Mouse (Mus musculus): ENCODE measurements at regions not wholly inside any gene's neighbourhood (a gene's known extent, or its start where the extent isn't known, plus 50 kb on each side); places are given as distances from the start of the nearest gene placed in this dataset.
A peak's percentile ranks its signal among the peaks of the same experiment; 100 is the strongest.

- Histone ChIP-seq H3K4me1 (replicated peaks) (no peaks in the 10 kb centered on the region), H3K4me3 (no peak overlapping the region), H3K27ac (no peak overlapping the region), H3K27me3 (ENCODE audit: insufficient read depth, poor library complexity, severe bottlenecking) (no peaks in the 10 kb centered on the region), H3K9me3 (no peaks in the 10 kb centered on the region), H3K36me3 (no peaks in the 10 kb centered on the region)
- no peak for DNase-seq (ENCODE audit: low spot score)
Measured at GRCm38 (mm10) chrX:23136710-23137109, 228.2 kb downstream of the Klhl13 start.

- no peak overlapping the region for H3K27ac ChIP-seq
- H3K27me3 ChIP-seq (ENCODE audit: insufficient read depth, poor library complexity, severe bottlenecking) = no peaks in the 10 kb centered on the region
- H3K4me3 ChIP-seq = no peak overlapping the region
- H3K9me3 ChIP-seq = no peaks in the 10 kb centered on the region
- no peaks in the 10 kb centered on the region; the same call in 1 of the 2 replicates for H3K4me1 ChIP-seq (replicated peaks)
- no peaks in the 10 kb centered on the region for H3K36me3 ChIP-seq
- peak; percentile 2 for DNase-seq (ENCODE audit: low spot score)
- WGBS = 14% methylated on average over 1 of the region's 1 CpGs
Measured at GRCm38 (mm10) chrX:23095867-23096266, 269.0 kb downstream of the Klhl13 start.

GRCm38 (mm10) chrX:23092774-23093173, 272.1 kb downstream of the Klhl13 start:
- no peaks in the 10 kb centered on the region; the same call in 1 of the 2 replicates for H3K4me1 ChIP-seq (replicated peaks)
- H3K36me3 ChIP-seq = no peaks in the 10 kb centered on the region
- no peak overlapping the region for H3K4me3 ChIP-seq
- H3K9me3 ChIP-seq = peaks cover 4% of the 10 kb centered on the region; the same call in 1 of the 2 replicates
- no peak for DNase-seq (ENCODE audit: low spot score)
- no peaks in the 10 kb centered on the region for H3K27me3 ChIP-seq (ENCODE audit: insufficient read depth, poor library complexity, severe bottlenecking)
- no peak overlapping the region for H3K27ac ChIP-seq

- Histone ChIP-seq H3K4me3 (no peak overlapping the region), H3K4me1 (replicated peaks) (no peaks in the 10 kb centered on the region), H3K27me3 (ENCODE audit: insufficient read depth, poor library complexity, severe bottlenecking) (no peaks in the 10 kb centered on the region), H3K27ac (no peak overlapping the region), H3K9me3 (no peaks in the 10 kb centered on the region), H3K36me3 (no peaks in the 10 kb centered on the region)
- DNase-seq (ENCODE audit: low spot score) = no peak
- 87% methylated on average over 4 of the region's 4 CpGs for WGBS
Measured at GRCm38 (mm10) chrX:23066432-23066831, 298.4 kb downstream of the Klhl13 start.

GRCm38 (mm10) chrX:23027622-23028021, 337.3 kb downstream of the Klhl13 start:
- H3K4me1 ChIP-seq (replicated peaks) = no peaks in the 10 kb centered on the region
- no peaks in the 10 kb centered on the region for H3K27me3 ChIP-seq (ENCODE audit: insufficient read depth, poor library complexity, severe bottlenecking)
- DNase-seq (ENCODE audit: low spot score) = no peak
- no peaks in the 10 kb centered on the region for H3K36me3 ChIP-seq
- no peaks in the 10 kb centered on the region for H3K9me3 ChIP-seq
- 82% methylated on average over 3 of the region's 3 CpGs for WGBS
- no peak overlapping the region for H3K27ac ChIP-seq
- no peak overlapping the region for H3K4me3 ChIP-seq

- no peaks in the 10 kb centered on the region for H3K36me3 ChIP-seq
- H3K9me3 ChIP-seq = peaks cover 3% of the 10 kb centered on the region; the same call in 1 of the 2 replicates
- H3K27ac ChIP-seq = no peak overlapping the region
- H3K27me3 ChIP-seq (ENCODE audit: insufficient read depth, poor library complexity, severe bottlenecking) = no peaks in the 10 kb centered on the region
- H3K4me1 ChIP-seq (replicated peaks) = no peaks in the 10 kb centered on the region
- 73% methylated on average over 1 of the region's 1 CpGs for WGBS
- no peak for DNase-seq (ENCODE audit: low spot score)
- H3K4me3 ChIP-seq = no peak overlapping the region
Measured at GRCm38 (mm10) chrX:23015562-23015961, 349.3 kb downstream of the Klhl13 start.

GRCm38 (mm10) chrX:23015118-23015517, 349.8 kb downstream of the Klhl13 start:
- H3K36me3 ChIP-seq = no peaks in the 10 kb centered on the region
- no peaks in the 10 kb centered on the region for H3K4me1 ChIP-seq (replicated peaks)
- no peak overlapping the region for H3K4me3 ChIP-seq
- DNase-seq (ENCODE audit: low spot score) = no peak
- no peak overlapping the region for H3K27ac ChIP-seq
- peaks cover 3% of the 10 kb centered on the region; the same call in 1 of the 2 replicates for H3K9me3 ChIP-seq
- WGBS = 94% methylated on average over 1 of the region's 1 CpGs
- no peaks in the 10 kb centered on the region for H3K27me3 ChIP-seq (ENCODE audit: insufficient read depth, poor library complexity, severe bottlenecking)
